Mouse (Mus musculus): Measurements from ENCODE around the gene Pik3ca.

- TF ChIP-seq CTCF (IDR thresholded peaks at IDR 0.05; ENCODE audit: extremely low read depth, insufficient read depth, low read length) (no peak), POLR2A (IDR thresholded peaks at IDR 0.05; ENCODE audit: extremely low read depth, insufficient read depth, low read length) (no peak)
Measured at GRCm38 (mm10) chr3:32494387-32495087, 97.1 kb downstream of the Pik3ca start.
